In genomic region chr11:70451797-70452498, GRCm38 (mm10) we compare ENCODE assay signal across 8 mouse cellular contexts. TPM values are rescaled to one million over a fixed set of nuclear protein-coding genes. Genes with fewer than 3 reads are reported as not detected.
DNase-seq lines count a peak whose midpoint lies in the region; ATAC-seq and TF ChIP-seq lines count a peak whose summit lies in the region.

Med11 (plus strand) TSS chr11:70451919.

- DNase-seq in CD4-positive helper T cell, adult 2 months (ENCODE audit: low read depth, low spot score), result peak; percentile 97
- DNase-seq in brain, embryonic 18.5 days (ENCODE audit: low read depth, low spot score), result peak; percentile 85
- peak; percentile 99 for DNase-seq in kidney, postnatal 0 days (ENCODE audit: low spot score)
- peak; percentile 98 for DNase-seq in liver, embryonic 11.5 days (ENCODE audit: low spot score)
- DNase-seq in naive thymus-derived CD4-positive, alpha-beta T cell, adult 2 months (ENCODE audit: low read depth), result peak; percentile 97

- no peaks in the 10 kb centered on the region for H3K9me3 ChIP-seq in heart, embryonic 12.5 days (replicated peaks)
- H3K9me3 ChIP-seq in kidney, postnatal 0 days (replicated peaks; ENCODE audit: low read length), result no peaks in the 10 kb centered on the region
- no peaks in the 10 kb centered on the region for H3K9me3 ChIP-seq in liver, embryonic 11.5 days (ENCODE audit: control insufficient read depth, low read length)
- no peaks in the 10 kb centered on the region for H3K9me3 ChIP-seq in stomach, embryonic 14.5 days (ENCODE audit: control insufficient read depth, low read depth, low read length)

- TF ChIP-seq CTCF in kidney, postnatal 0 days (IDR thresholded peaks at IDR 0.05; ENCODE audit: low read depth), result peak; percentile 98

- H3K4me3 ChIP-seq in heart, embryonic 12.5 days, result peak within 1 kb of the TSS; percentile 70
- H3K4me3 ChIP-seq in kidney, postnatal 0 days (replicated peaks; ENCODE audit: low read depth, low read length), result peak within 1 kb of the TSS; percentile 50
- H3K4me3 ChIP-seq in liver, embryonic 11.5 days (ENCODE audit: low read depth, low read length), result peak within 1 kb of the TSS; percentile 67
- H3K4me3 ChIP-seq in stomach, embryonic 14.5 days (ENCODE audit: low read depth, low read length), result peak within 1 kb of the TSS; percentile 52

- H3K27me3 ChIP-seq in heart, embryonic 12.5 days (replicated peaks), result no peaks in the 10 kb centered on the region
- no peaks in the 10 kb centered on the region for H3K27me3 ChIP-seq in kidney, postnatal 0 days (ENCODE audit: insufficient read depth, low read length)
- H3K27me3 ChIP-seq in liver, embryonic 11.5 days (replicated peaks; ENCODE audit: control insufficient read depth, insufficient read depth, low read length), result no peaks in the 10 kb centered on the region
- H3K27me3 ChIP-seq in stomach, embryonic 14.5 days (ENCODE audit: control insufficient read depth, insufficient read depth, low read length), result no peaks in the 10 kb centered on the region

- ATAC-seq in erythroid progenitor cell, adult 5-6 weeks (replicated peaks; ENCODE audit: low FRiP score, poor library complexity, severe bottlenecking), result peak; percentile 94
- ATAC-seq in heart, embryonic 12.5 days (ENCODE audit: insufficient number of reproducible peaks, low FRiP score), result peak; percentile 97
- peak; percentile 97 for ATAC-seq in kidney, postnatal 0 days (replicated peaks; ENCODE audit: low FRiP score, low read depth)
- ATAC-seq in liver, embryonic 11.5 days (replicated peaks; ENCODE audit: low FRiP score), result peak; percentile 98
- ATAC-seq in stomach, embryonic 14.5 days (ENCODE audit: insufficient number of reproducible peaks, insufficient read depth, low FRiP score, low read depth), result peak; percentile 99

- peaks cover 11% of the 10 kb centered on the region for H3K4me1 ChIP-seq in heart, embryonic 12.5 days (replicated peaks)
- H3K4me1 ChIP-seq in kidney, postnatal 0 days (replicated peaks; ENCODE audit: insufficient read depth, low read length), result no peaks in the 10 kb centered on the region
- H3K4me1 ChIP-seq in liver, embryonic 11.5 days (replicated peaks; ENCODE audit: control insufficient read depth, insufficient read depth, low read length), result peaks cover 12% of the 10 kb centered on the region; the same call in 1 of the 2 replicates
- peaks cover 7% of the 10 kb centered on the region for H3K4me1 ChIP-seq in stomach, embryonic 14.5 days (ENCODE audit: control insufficient read depth, insufficient read depth, low read length)

- peaks cover 19% of the 10 kb centered on the region for H3K36me3 ChIP-seq in heart, embryonic 12.5 days
- 0 out of 2 replicates have a peak, but pooled peaks cover 6% of the 10 kb centered on the region for H3K36me3 ChIP-seq in kidney, postnatal 0 days (ENCODE audit: insufficient read depth, low read length)
- H3K36me3 ChIP-seq in liver, embryonic 11.5 days (ENCODE audit: control insufficient read depth, insufficient read depth, low read length), result 0 out of 2 replicates have a peak, but pooled peaks cover 2% of the 10 kb centered on the region
- H3K36me3 ChIP-seq in stomach, embryonic 14.5 days (ENCODE audit: control insufficient read depth, insufficient read depth, low read length), result peaks cover 4% of the 10 kb centered on the region; the same call in 1 of the 2 replicates

- H3K27ac ChIP-seq in heart, embryonic 12.5 days (ENCODE audit: poor library complexity, severe bottlenecking), result peak within 1 kb of the TSS; percentile 94
- H3K27ac ChIP-seq in kidney, postnatal 0 days, result peak within 1 kb of the TSS; percentile 93
- peak within 1 kb of the TSS; percentile 82 for H3K27ac ChIP-seq in liver, embryonic 11.5 days (ENCODE audit: low read depth, low read length)
- peak within 1 kb of the TSS; percentile 92 for H3K27ac ChIP-seq in stomach, embryonic 14.5 days (ENCODE audit: low read length)

- WGBS in heart, embryonic 12.5 days, result under 1% methylated on average over 46 of the region's 46 CpGs
- WGBS in kidney, postnatal 0 days, result under 1% methylated on average over 46 of the region's 46 CpGs
- under 1% methylated on average over 46 of the region's 46 CpGs for WGBS in liver, embryonic 11.5 days
- WGBS in stomach, embryonic 14.5 days, result under 1% methylated on average over 46 of the region's 46 CpGs

- peak within 1 kb of the TSS; percentile 83 for H3K9ac ChIP-seq in heart, embryonic 12.5 days
- H3K9ac ChIP-seq in kidney, postnatal 0 days (ENCODE audit: low read depth, low read length), result peak within 1 kb of the TSS; percentile 66
- peak within 1 kb of the TSS; percentile 76 for H3K9ac ChIP-seq in liver, embryonic 11.5 days (ENCODE audit: low read depth, low read length)
- peak within 1 kb of the TSS; percentile 54 for H3K9ac ChIP-seq in stomach, embryonic 14.5 days (replicated peaks; ENCODE audit: low read depth, low read length)

- peak within 1 kb of the TSS; percentile 86 for H3K4me2 ChIP-seq in heart, embryonic 12.5 days
- H3K4me2 ChIP-seq in kidney, postnatal 0 days (ENCODE audit: low read length), result peak within 1 kb of the TSS; percentile 66
- H3K4me2 ChIP-seq in liver, embryonic 11.5 days, result peak within 1 kb of the TSS; percentile 82
- peak within 1 kb of the TSS; percentile 71 for H3K4me2 ChIP-seq in stomach, embryonic 14.5 days (replicated peaks; ENCODE audit: low read depth, low read length)

RNA-seq across cellular contexts. Expression of gene Med11, which starts in this region (rescaled TPM):
- total RNA-seq in erythroid progenitor cell, adult 5-6 weeks (2015; ENCODE audit: low replicate concordance), result 11.9 and 18.0 TPM in 2 replicates
- total RNA-seq in erythroid progenitor cell, adult 5-6 weeks (2017; ENCODE audit: low replicate concordance), result 6.4 and 31.5 TPM in 2 replicates
- 22.6 and 24.0 TPM in 2 replicates for polyA plus RNA-seq in heart, embryonic 12.5 days (2016; fragmentation: Nextera tagmentation; extraction: Ambion mirVana)
- polyA plus RNA-seq in kidney, postnatal 0 days (2015; fragmentation: Nextera tagmentation; extraction: Ambion mirVana), result 33.5 and 38.3 TPM in 2 replicates
- polyA plus RNA-seq in liver, embryonic 11.5 days (2014; fragmentation: Nextera tagmentation; extraction: Ambion mirVana), result 33.8 and 36.2 TPM in 2 replicates
- 48.6 and 49.8 TPM in 2 replicates for polyA plus RNA-seq in stomach, embryonic 14.5 days (2014; fragmentation: Nextera tagmentation; extraction: Ambion mirVana)

Comparison
In these comparisons a context has a peak if more than half of its experiments do, and no peak if none do; other contexts are left out.
1. Peak in every context shown above with its lines: DNase-seq, ATAC-seq, H3K4me3 ChIP-seq and H3K27ac ChIP-seq.